Mouse (Mus musculus) neural tube, embryonic 14.5 days (tissue): ENCODE data around the gene Foxk1. TPM values are rescaled to one million over a fixed set of nuclear protein-coding genes. Genes with fewer than 3 reads are reported as not detected.
A peak's percentile ranks its signal among the peaks of the same experiment; 100 is the strongest.

Experiments used
- ATAC-seq: fragments of 200-750 bp; cut with Nextera tagmentation; 2 replicates; pipeline ENCODE4 v1.8.0; 2017; ENCODE audit warnings: low read depth, mild to moderate bottlenecking, moderate TSS enrichment, moderate library complexity
- H3K27ac ChIP-seq: fragments of 300-500 bp; sonication (generic); 2 replicates; pipeline ENCODE4 v1.5.1; 2014; ENCODE audit warnings: low read depth, mild to moderate bottlenecking, control low read depth, low read length, moderate library complexity, mixed read lengths
- H3K27me3 ChIP-seq: fragments of 300-500 bp; sonication (generic); 2 replicates; pipeline ENCODE4 v1.6.1; 2014; ENCODE audit warnings: low read length; ENCODE audit not compliant: control insufficient read depth, insufficient read depth
- H3K36me3 ChIP-seq: fragments of 300-500 bp; sonication (generic); 2 replicates; pipeline ENCODE4 v1.6.1; 2014; ENCODE audit warnings: low read length, mixed read lengths; ENCODE audit not compliant: control insufficient read depth, insufficient read depth
- H3K4me1 ChIP-seq: fragments of 300-500 bp; sonication (generic); 2 replicates; pipeline ENCODE4 v1.6.1; 2014; ENCODE audit warnings: low read length; ENCODE audit not compliant: control insufficient read depth, insufficient read depth
- H3K4me2 ChIP-seq: fragments of 300-500 bp; sonication (generic); 2 replicates; pipeline ENCODE4 v1.6.1; 2014; ENCODE audit warnings: mild to moderate bottlenecking, low read depth, low read length, control low read depth
- H3K4me3 ChIP-seq: fragments of 300-500 bp; sonication (generic); 2 replicates; pipeline ENCODE4 v1.5.1; 2014; ENCODE audit warnings: low read depth, low read length, control low read depth, mixed read lengths
- H3K9ac ChIP-seq: fragments of 300-500 bp; sonication (generic); replicated peaks from 2 replicates; pipeline ENCODE4 v1.6.1; 2014; ENCODE audit warnings: low read depth, mild to moderate bottlenecking, control low read depth, low read length, mixed read lengths
- H3K9me3 ChIP-seq: fragments of 300-500 bp; sonication (generic); 2 replicates; pipeline ENCODE4 v1.6.1; 2016; ENCODE audit warnings: low read length; ENCODE audit not compliant: control insufficient read depth
- WGBS: fragments of 180-500 bp; shearing (Covaris S2); extraction: QIAGEN DNeasy Blood & Tissue Kit; methylation state at CpG from one replicate; pipeline ENCODE4 v1.1.7; 2014; 5-methylcytosine and 5-hydroxymethylcytosine counted together
- polyA plus RNA-seq: library from polyadenylated mRNA; unstranded; fragments of >200 nt; fragmentation: Nextera tagmentation; extraction: Ambion mirVana; gene quantifications from 2 replicates; pipeline ENCODE4 v1.2.1, GENCODE M21; 2014

Gene Foxk1
- polyA plus RNA-seq, 1 experiment from 2014 or later, result 4.3 TPM

DNA sequence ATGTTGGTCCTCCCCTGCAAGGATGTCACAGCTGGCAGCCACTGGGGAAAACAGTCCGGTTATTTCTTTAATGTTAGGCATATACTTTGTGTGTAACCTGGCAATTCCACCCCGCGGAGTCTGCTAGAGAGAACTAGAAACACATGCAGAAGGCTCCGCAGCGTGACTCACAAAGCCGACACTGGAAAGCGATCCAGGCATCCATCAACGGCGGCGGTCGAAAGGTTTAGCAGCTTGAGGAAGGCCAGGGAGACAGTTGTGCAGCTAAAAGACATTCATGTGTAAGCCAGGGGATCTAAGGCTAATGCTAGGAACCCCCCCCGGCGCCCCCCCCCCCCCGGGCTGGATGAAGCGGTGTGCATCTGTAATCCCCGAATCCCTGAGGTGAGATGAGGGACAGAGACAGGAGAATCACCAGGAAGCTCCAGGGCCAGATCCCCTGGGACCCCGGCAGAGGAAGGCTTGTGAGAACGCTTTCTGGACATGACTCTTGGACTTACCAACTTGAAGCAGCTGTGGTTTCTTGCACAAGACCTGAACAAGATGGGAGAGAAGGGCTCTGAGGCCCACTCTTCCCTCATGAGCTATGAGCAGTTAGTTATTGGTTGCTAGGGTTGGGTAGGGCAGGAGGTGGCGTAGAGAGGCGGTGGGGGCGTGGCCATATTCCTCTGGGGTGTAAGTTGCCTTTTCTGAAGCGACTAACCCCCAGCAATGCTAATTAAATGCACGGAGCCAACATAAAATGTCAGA lies 16.2 kb upstream of the Foxk1 start:
- Histone ChIP-seq H3K4me3 (no peak overlapping the region), H3K4me1 (peaks cover 16% of the 10 kb centered on the region), H3K27me3 (no peaks in the 10 kb centered on the region), H3K36me3 (no peaks in the 10 kb centered on the region), H3K9ac (peak overlapping the region; percentile 12; the same call in 1 of the 2 replicates), H3K27ac (peak overlapping the region; percentile 68), H3K4me2 (peak overlapping the region; percentile 3; the same call in 1 of the 2 replicates), H3K9me3 (no peaks in the 10 kb centered on the region)
- no peak for ATAC-seq
- WGBS, result 29% methylated on average over 22 of the region's 23 CpGs

DNA sequence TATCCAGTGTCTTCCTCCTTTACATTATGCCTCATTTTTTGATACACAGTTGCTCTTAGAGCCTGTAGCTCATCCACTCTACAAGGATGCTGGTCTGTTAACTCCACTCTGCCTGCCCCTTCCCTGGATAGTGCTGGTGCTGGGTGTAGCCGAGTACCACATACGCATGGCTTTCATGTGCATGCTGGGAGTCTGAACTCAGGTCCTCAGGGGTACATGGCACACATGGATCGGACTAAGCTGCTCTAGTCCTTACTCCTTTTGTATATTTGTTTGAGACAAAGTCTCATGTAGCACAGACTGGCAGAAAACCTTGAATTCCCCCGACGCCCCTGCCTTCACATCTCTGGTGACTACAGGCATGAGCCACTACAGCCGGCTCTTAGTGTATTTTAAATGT lies 15.0 kb upstream of the Foxk1 start:
- H3K4me3 ChIP-seq, result no peak overlapping the region
- H3K9me3 ChIP-seq, result no peaks in the 10 kb centered on the region
- ATAC-seq, result 0 out of 2 replicates have a peak, but pooled peaks have one; percentile 9
- 43% methylated on average over 6 of the region's 6 CpGs for WGBS
- H3K27ac ChIP-seq, result peak overlapping the region; percentile 69
- H3K9ac ChIP-seq, result no peak overlapping the region
- no peak overlapping the region for H3K4me2 ChIP-seq
- H3K4me1 ChIP-seq, result peaks cover 16% of the 10 kb centered on the region
- no peaks in the 10 kb centered on the region for H3K36me3 ChIP-seq
- no peaks in the 10 kb centered on the region for H3K27me3 ChIP-seq

GRCm38 (mm10) chr5:142386784-142387680 lies 14.3 kb upstream of the Foxk1 start:
- peak overlapping the region; percentile 69 for H3K27ac ChIP-seq
- WGBS, result 36% methylated on average over 17 of the region's 17 CpGs
- no peaks in the 10 kb centered on the region for H3K9me3 ChIP-seq
- peaks cover 16% of the 10 kb centered on the region for H3K4me1 ChIP-seq
- H3K27me3 ChIP-seq, result no peaks in the 10 kb centered on the region
- no peak overlapping the region for H3K4me3 ChIP-seq
- H3K36me3 ChIP-seq, result no peaks in the 10 kb centered on the region
- H3K4me2 ChIP-seq, result no peak overlapping the region
- no peak overlapping the region for H3K9ac ChIP-seq
- ATAC-seq, result peak; percentile 70

DNA sequence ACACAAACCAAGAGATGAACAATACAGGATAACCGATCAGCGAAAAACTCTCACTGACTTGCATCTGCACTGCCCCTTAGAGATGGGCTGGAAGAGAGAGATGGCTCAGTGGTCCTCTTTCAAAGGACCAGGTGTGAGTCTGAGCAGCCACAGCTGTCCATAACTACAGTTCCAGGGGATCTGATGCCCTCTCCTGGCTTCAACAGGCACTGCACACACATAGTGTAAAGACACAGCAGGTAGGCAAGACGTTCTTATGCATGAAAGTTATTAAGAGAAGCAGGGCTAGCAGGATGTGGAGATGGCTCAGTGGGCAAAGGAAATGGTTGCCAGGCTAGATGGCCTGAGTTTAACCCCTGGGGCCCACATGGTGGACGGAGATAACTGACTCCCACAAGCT lies 13.6 kb upstream of the Foxk1 start:
- 81% methylated on average over 4 of the region's 4 CpGs for WGBS
- Histone ChIP-seq H3K9ac (no peak overlapping the region), H3K36me3 (no peaks in the 10 kb centered on the region), H3K27me3 (no peaks in the 10 kb centered on the region), H3K4me3 (no peak overlapping the region), H3K9me3 (no peaks in the 10 kb centered on the region), H3K27ac (no peak overlapping the region), H3K4me1 (peaks cover 16% of the 10 kb centered on the region), H3K4me2 (no peak overlapping the region)
- ATAC-seq, result no peak

DNA sequence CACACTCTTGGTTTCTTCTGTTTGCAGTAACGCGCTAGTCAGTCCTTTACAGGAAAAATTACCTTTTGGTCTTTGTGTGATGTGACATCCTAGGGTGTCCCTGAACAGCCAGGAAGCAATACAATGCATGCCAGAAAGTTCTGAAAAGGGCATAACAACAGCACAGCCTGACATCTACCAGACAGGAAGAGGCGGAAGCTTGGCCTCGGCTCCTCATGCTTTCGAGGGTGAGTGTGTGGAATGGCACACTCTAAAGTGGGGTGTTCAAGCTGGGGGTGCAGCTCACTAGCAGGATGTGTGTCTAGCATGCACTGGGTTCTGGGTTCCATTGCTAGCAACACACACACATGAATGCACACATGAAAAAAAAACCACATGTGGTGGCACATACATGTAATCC lies 9.6 kb upstream of the Foxk1 start:
- H3K4me1 ChIP-seq, result peaks cover 5% of the 10 kb centered on the region; the same call in 1 of the 2 replicates
- H3K36me3 ChIP-seq, result no peaks in the 10 kb centered on the region
- H3K4me2 ChIP-seq, result no peak overlapping the region
- ATAC-seq, result no peak
- no peaks in the 10 kb centered on the region for H3K9me3 ChIP-seq
- H3K27me3 ChIP-seq, result no peaks in the 10 kb centered on the region
- H3K4me3 ChIP-seq, result no peak overlapping the region
- no peak overlapping the region for H3K27ac ChIP-seq
- 61% methylated on average over 5 of the region's 5 CpGs for WGBS
- no peak overlapping the region for H3K9ac ChIP-seq

DNA sequence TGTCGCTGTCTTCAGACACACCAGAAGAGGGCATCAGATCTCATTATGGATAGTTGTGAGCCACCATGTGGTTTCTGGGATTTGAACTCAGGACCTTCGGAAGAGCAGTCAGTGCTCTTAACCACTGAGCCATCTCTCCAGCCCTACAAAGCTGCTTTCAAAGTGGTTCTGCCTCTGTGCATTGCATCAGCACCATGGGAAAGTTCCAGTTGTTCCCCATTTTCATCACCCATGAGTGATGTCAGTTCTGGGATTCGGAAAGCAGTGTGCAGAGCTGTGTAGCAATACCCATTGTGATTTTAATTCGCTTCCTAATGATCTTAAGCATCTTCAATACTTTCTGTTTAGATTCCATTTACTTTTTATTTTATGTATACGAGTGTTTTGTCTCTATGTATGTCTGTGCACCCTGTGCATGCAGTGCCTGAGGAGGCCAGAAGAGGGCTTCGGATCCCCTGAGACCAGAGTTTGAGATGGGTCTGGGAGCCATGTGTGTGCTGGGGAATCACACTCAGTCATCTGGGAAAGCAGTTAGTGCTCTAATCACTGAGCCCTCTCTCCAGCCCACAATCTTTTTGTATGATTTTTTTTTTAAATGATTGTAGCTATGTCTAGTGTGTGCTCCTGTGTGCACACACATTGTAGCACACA lies 6.6 kb upstream of the Foxk1 start:
- no peak for ATAC-seq

DNA sequence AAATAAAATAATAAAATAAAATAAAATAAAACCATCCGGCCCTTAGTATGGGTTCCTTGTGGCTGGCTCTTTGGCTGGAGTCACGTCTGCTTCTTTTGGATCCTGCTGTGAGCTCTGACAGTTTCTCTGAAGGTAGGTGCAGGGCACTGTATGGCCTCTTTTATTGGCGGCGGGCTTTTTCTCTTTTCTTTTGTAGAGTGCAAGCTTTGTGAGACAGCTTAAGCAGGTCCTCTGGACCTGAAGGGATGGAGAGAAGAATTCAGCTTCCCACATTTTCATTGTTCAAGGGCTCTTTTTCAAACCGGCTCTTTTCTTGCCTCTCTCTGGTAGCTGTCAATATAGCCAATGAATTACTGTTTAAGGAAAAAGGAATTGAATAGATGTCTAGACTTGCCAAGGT lies 5.4 kb upstream of the Foxk1 start:
- Histone ChIP-seq H3K4me3 (no peak overlapping the region), H3K27ac (no peak overlapping the region), H3K36me3 (no peaks in the 10 kb centered on the region), H3K9me3 (no peaks in the 10 kb centered on the region), H3K27me3 (no peaks in the 10 kb centered on the region), H3K4me1 (peaks cover 6% of the 10 kb centered on the region), H3K9ac (no peak overlapping the region), H3K4me2 (no peak overlapping the region)
- WGBS, result 19% methylated on average over 5 of the region's 5 CpGs
- ATAC-seq, result no peak

More for the DNA sequence above, 6.6 kb upstream of the Foxk1 start:
- Histone ChIP-seq H3K9ac (no peak overlapping the region), H3K4me1 (no peaks in the 10 kb centered on the region), H3K36me3 (no peaks in the 10 kb centered on the region), H3K27me3 (no peaks in the 10 kb centered on the region), H3K27ac (no peak overlapping the region), H3K9me3 (no peaks in the 10 kb centered on the region), H3K4me2 (no peak overlapping the region), H3K4me3 (no peak overlapping the region)
- 95% methylated on average over 6 of the region's 6 CpGs for WGBS

GRCm38 (mm10) chr5:142400181-142400883 lies 965 bp upstream of the Foxk1 start:
- Histone ChIP-seq H3K27me3 (no peaks in the 10 kb centered on the region), H3K4me3 (peak overlapping the region; percentile 99), H3K4me1 (peaks cover 33% of the 10 kb centered on the region), H3K4me2 (peak overlapping the region; percentile 82), H3K9ac (peak overlapping the region; percentile 95), H3K27ac (peak overlapping the region; percentile 44), H3K9me3 (no peaks in the 10 kb centered on the region), H3K36me3 (no peaks in the 10 kb centered on the region)
- 23% methylated on average over 17 of the region's 17 CpGs for WGBS
- no peak for ATAC-seq
